In genomic region chr1:106585349-106585748, GRCm38 (mm10) we compare ENCODE assay signal across 22 mouse cellular contexts.
DNase-seq lines count a peak whose midpoint lies in the region; ATAC-seq and TF ChIP-seq lines count a peak whose summit lies in the region.
"Had no signal": no experiment of that assay in that cellular context is flagged by ENCODE, and none has a peak within 500 bp of the region (broad histone marks: within the 10 kb centered on the region; RNA-seq: fewer than 3 reads in every experiment).

No protein-coding gene starts in this region.

- no peak for ATAC-seq in kidney, embryonic 15.5 days (replicated peaks; ENCODE audit: low FRiP score)
- no peak for ATAC-seq in midbrain, embryonic 16.5 days
- ATAC-seq in megakaryocyte-erythroid progenitor cell, adult 5-6 weeks (replicated peaks; ENCODE audit: low FRiP score, low TSS enrichment, poor library complexity, severe bottlenecking): no peak
- ATAC-seq: intestine, embryonic 16.5 days; liver, embryonic 12.5 days; Patski had no signal

- no peak overlapping the region for H3K9ac ChIP-seq in kidney, embryonic 15.5 days
- H3K9ac ChIP-seq in CH12.LX (ENCODE audit: insufficient read depth, low read depth): no peak overlapping the region
- no peak overlapping the region for H3K9ac ChIP-seq in midbrain, embryonic 16.5 days (ENCODE audit: low read depth, low read length)
- H3K9ac ChIP-seq: embryonic facial prominence, embryonic 15.5 days; limb, embryonic 12.5 days; liver, embryonic 12.5 days had no signal

- no peak for TF ChIP-seq RAD21 in CH12.LX (IDR thresholded peaks at IDR 0.05; ENCODE audit: low read depth, low read length)

- no peak overlapping the region for H3K4me2 ChIP-seq in kidney, embryonic 15.5 days
- no peak overlapping the region for H3K4me2 ChIP-seq in CH12.LX (ENCODE audit: insufficient read depth, low read depth, poor library complexity, severe bottlenecking)
- H3K4me2 ChIP-seq in midbrain, embryonic 16.5 days (ENCODE audit: low read length): no peak overlapping the region
- H3K4me2 ChIP-seq: embryonic facial prominence, embryonic 15.5 days; limb, embryonic 12.5 days; liver, embryonic 12.5 days had no signal

- H3K4me3 ChIP-seq in kidney, embryonic 15.5 days (replicated peaks): no peak overlapping the region
- no peak overlapping the region for H3K4me3 ChIP-seq in kidney, adult 2 months (ENCODE audit: insufficient read depth, low read depth, low read length)
- H3K4me3 ChIP-seq in CH12.LX (replicated peaks in 1 of 3; ENCODE audit: low read depth in 2 of 3, low read length in 2 of 3, poor library complexity in 1 of 3): no peak overlapping the region
- H3K4me3 ChIP-seq in midbrain, embryonic 16.5 days (ENCODE audit: low read depth, low read length): no peak overlapping the region
- H3K4me3 ChIP-seq: embryonic facial prominence, embryonic 15.5 days; limb, embryonic 12.5 days; liver, embryonic 12.5 days; megakaryocyte, embryonic 14.5 days; myocyte had no signal

- H3K27ac ChIP-seq in kidney, embryonic 15.5 days: peak overlapping the region; percentile 93; the same call in 1 of the 2 replicates
- no peak overlapping the region for H3K27ac ChIP-seq in kidney, adult 2 months (ENCODE audit: insufficient read depth, low read depth, low read length)
- no peak overlapping the region for H3K27ac ChIP-seq in CH12.LX (ENCODE audit: insufficient read depth, low read depth)
- H3K27ac ChIP-seq in midbrain, embryonic 16.5 days (ENCODE audit: low read length): peak overlapping the region; percentile 67
- H3K27ac ChIP-seq: embryonic facial prominence, embryonic 15.5 days; limb, embryonic 12.5 days; liver, embryonic 12.5 days had no signal

- dilution Hi-C loops in CH12.LX (cut with MboI; ENCODE audit: extremely low pct_ligation_motif_present, extremely low pct_unique_long_range_greater_than_20kb, low sequenced_read_pairs): no loop called here

- TF ChIP-seq EP300 in CH12.LX (IDR thresholded peaks at IDR 0.05; ENCODE audit: low read length): peak; percentile 30; the same call in 1 of the 2 replicates

- no peaks in the 10 kb centered on the region for H3K27me3 ChIP-seq in kidney, embryonic 15.5 days
- H3K27me3 ChIP-seq in kidney, adult 2 months (replicated peaks; ENCODE audit: control insufficient read depth, insufficient read depth, low read length): no peaks in the 10 kb centered on the region
- H3K27me3 ChIP-seq in CH12.LX (replicated peaks): no peaks in the 10 kb centered on the region
- H3K27me3 ChIP-seq in midbrain, embryonic 16.5 days (ENCODE audit: control insufficient read depth, insufficient read depth, low read depth, low read length): no peaks in the 10 kb centered on the region
- H3K27me3 ChIP-seq: embryonic facial prominence, embryonic 15.5 days; limb, embryonic 12.5 days; liver, embryonic 12.5 days; Patski had no signal

- DNase-seq in cerebellum, postnatal 10 days: peak; percentile 19 to 30
- DNase-seq in cerebellum, adult 9-10 months: no peak
- no peak for DNase-seq in kidney, adult 2 months
- no peak for DNase-seq in CH12.LX (ENCODE audit: extremely low read depth)
- no peak for DNase-seq in spleen, adult 18-20 months
- DNase-seq: adrenal gland, postnatal 10 days; embryo, embryonic 11 days; heart, postnatal 36 days; kidney, postnatal 4 days; lung, adult 2 months; retina, postnatal 1 day; thymus, postnatal 14 days had no signal

- no peak for TF ChIP-seq CTCF in kidney, adult 2 months (conservative IDR thresholded peaks at IDR 0.05; ENCODE audit: insufficient read depth, insufficient read length, low read depth, low read length)
- no peak for TF ChIP-seq CTCF in CH12.LX (conservative IDR thresholded peaks at IDR 0.05 in 1 of 2, IDR thresholded peaks at IDR 0.05 in 1 of 2; ENCODE audit: low read depth in 2 of 2, low read length in 2 of 2)

- H3K4me1 ChIP-seq in kidney, embryonic 15.5 days: peaks cover 57% of the 10 kb centered on the region
- H3K4me1 ChIP-seq in kidney, adult 2 months (ENCODE audit: control insufficient read depth, insufficient read depth, low read length): peaks cover 11% of the 10 kb centered on the region; the same call in 1 of the 2 replicates
- H3K4me1 ChIP-seq in CH12.LX (ENCODE audit: control insufficient read depth in 1 of 2, insufficient read depth in 2 of 2): peaks cover 25 to 65% of the 10 kb centered on the region in 2 experiments
- peaks cover 2% of the 10 kb centered on the region for H3K4me1 ChIP-seq in midbrain, embryonic 16.5 days (ENCODE audit: control insufficient read depth, insufficient read depth, low read length)
- H3K4me1 ChIP-seq: liver, embryonic 12.5 days had no signal

- no peak for TF ChIP-seq POLR2A in kidney, adult 2 months (IDR thresholded peaks at IDR 0.05; ENCODE audit: low read depth, low read length)
- TF ChIP-seq POLR2A in CH12.LX (IDR thresholded peaks at IDR 0.05; ENCODE audit: low read depth, low read length): no peak

- H3K36me3 ChIP-seq in kidney, embryonic 15.5 days: no peaks in the 10 kb centered on the region
- H3K36me3 ChIP-seq in kidney, adult 2 months (ENCODE audit: control insufficient read depth, insufficient read depth, low read length): no peaks in the 10 kb centered on the region
- H3K36me3 ChIP-seq in CH12.LX (replicated peaks in 1 of 2; ENCODE audit: control insufficient read depth in 1 of 2, insufficient read depth in 1 of 2, low read length in 1 of 2): peaks cover 0 to 2% of the 10 kb centered on the region in 2 experiments
- H3K36me3 ChIP-seq in midbrain, embryonic 16.5 days (ENCODE audit: control insufficient read depth, insufficient read depth, low read length): no peaks in the 10 kb centered on the region
- H3K36me3 ChIP-seq: embryonic facial prominence, embryonic 15.5 days; limb, embryonic 12.5 days; liver, embryonic 12.5 days had no signal

- H3K9me3 ChIP-seq in kidney, embryonic 15.5 days (replicated peaks): no peaks in the 10 kb centered on the region; the same call in 1 of the 2 replicates
- H3K9me3 ChIP-seq in CH12.LX (replicated peaks; ENCODE audit: low read length): peaks cover 8% of the 10 kb centered on the region
- no peaks in the 10 kb centered on the region for H3K9me3 ChIP-seq in midbrain, embryonic 16.5 days (replicated peaks; ENCODE audit: control insufficient read depth, low read length, poor library complexity, severe bottlenecking)
- H3K9me3 ChIP-seq: embryonic facial prominence, embryonic 15.5 days; limb, embryonic 12.5 days; liver, embryonic 12.5 days had no signal

- no peaks in the 10 kb centered on the region for H3K79me2 ChIP-seq in CH12.LX (replicated peaks; ENCODE audit: control insufficient read depth, extremely low read depth, insufficient read depth, poor library complexity, severe bottlenecking)

- in situ Hi-C loops in CH12.LX (cut with MboI; ENCODE audit: low pct_ligation_motif_present, low pct_unique_long_range_greater_than_20kb, low sequenced_read_pairs): no loop called here

TF ChIP-seq in CH12.LX, 34 proteins besides CTCF, POLR2A, EP300 and RAD21:
- TF ChIP-seq ZC3H11A (IDR thresholded peaks at IDR 0.05; ENCODE audit: low read depth, low read length) (no peak), ETS1 (conservative IDR thresholded peaks at IDR 0.05; ENCODE audit: low read depth, low read length) (peak; percentile 31; the same call in 1 of the 2 replicates), SMC3 (IDR thresholded peaks at IDR 0.05; ENCODE audit: low read depth, low read length) (no peak), IRF4 (IDR thresholded peaks at IDR 0.05; ENCODE audit: low read depth, low read length) (peak; percentile 55), GABPA (IDR thresholded peaks at IDR 0.05; ENCODE audit: insufficient replicate concordance, low read depth, low read length) (no peak), MXI1 (IDR thresholded peaks at IDR 0.05; ENCODE audit: low read depth, low read length) (no peak), CHD2 (IDR thresholded peaks at IDR 0.05; ENCODE audit: low read length) (no peak), ZKSCAN1 (IDR thresholded peaks at IDR 0.05; ENCODE audit: borderline replicate concordance, low read depth, low read length) (no peak), NRF1 (IDR thresholded peaks at IDR 0.05; ENCODE audit: low read depth, low read length) (no peak), MEF2A (IDR thresholded peaks at IDR 0.05; ENCODE audit: borderline replicate concordance, low read depth, low read length) (peak; percentile 85)

Comparison
In these comparisons a context has a peak if more than half of its experiments do, and no peak if none do; other contexts are left out.
1. DNase-seq: peak in cerebellum, postnatal 10 days (2 of 2); none in cerebellum, adult 9-10 months (single experiment), kidney, adult 2 months (single experiment), CH12.LX (single experiment) and spleen, adult 18-20 months (0 of 2).
2. H3K27ac ChIP-seq: peak in kidney, embryonic 15.5 days (single experiment) and midbrain, embryonic 16.5 days (single experiment); none in kidney, adult 2 months (single experiment) and CH12.LX (single experiment).